Mouse (Mus musculus): ENCODE results near the gene S1pr1.

S1pr1 gene

GRCm38 (mm10) chr3:115675546-115676535 is 39.0 kb downstream of the S1pr1 start:
- in situ Hi-C loops (cut with MboI, MseI), result no loop called here

- in situ Hi-C loops (cut with MboI, MseI), result no loop called here
These were observed 40.2 kb downstream of the S1pr1 start for GRCm38 (mm10) chr3:115674665-115675064.

GRCm38 (mm10) chr3:115673663-115674157 is 41.2 kb downstream of the S1pr1 start:
- in situ Hi-C loops (cut with MboI, MseI), result no loop called here

GRCm38 (mm10) chr3:115672965-115673662 is 41.8 kb downstream of the S1pr1 start:
- in situ Hi-C loops (cut with MboI, MseI), result no loop called here

- in situ Hi-C loops (cut with MboI, MseI), result no loop called here
These were observed 45.6 kb downstream of the S1pr1 start for GRCm38 (mm10) chr3:115669230-115669629.

- in situ Hi-C loops (cut with MboI, MseI), result no loop called here
These were observed 47.7 kb downstream of the S1pr1 start for GRCm38 (mm10) chr3:115667182-115667581.

- in situ Hi-C loops (cut with MboI, MseI), result no loop called here
These were observed 48.3 kb downstream of the S1pr1 start for GRCm38 (mm10) chr3:115666547-115666946.

DNA sequence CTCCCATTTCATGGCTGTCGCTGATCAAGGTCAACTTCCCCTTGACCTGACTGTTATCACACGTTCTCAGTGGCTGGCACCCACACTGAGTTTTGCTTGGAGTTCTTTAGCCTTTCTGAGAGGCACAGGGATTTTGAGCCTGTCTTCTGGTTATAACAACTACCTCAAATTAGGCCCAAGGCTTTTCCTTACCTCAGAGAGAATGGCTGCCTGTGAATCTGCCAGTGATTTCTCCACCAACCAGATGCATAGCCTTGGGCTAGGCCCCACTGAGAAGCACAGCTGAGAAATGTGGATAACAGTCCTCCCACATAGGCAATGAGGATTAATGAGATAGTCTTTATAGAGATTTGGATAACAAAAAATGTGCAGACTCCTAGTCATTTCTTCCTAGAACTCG is 50.4 kb downstream of the S1pr1 start:
- in situ Hi-C loops (cut with MboI, MseI), result loop anchor here (5.0 kb wide), 1 partner anchor 308 kb away; no protein-coding TSS in a partner anchor

GRCm38 (mm10) chr3:115660701-115661460 is 54.0 kb downstream of the S1pr1 start:
- in situ Hi-C loops (cut with MboI, MseI), result loop anchor here (5.0 kb wide), 1 partner anchor 311 kb away; no protein-coding TSS in a partner anchor
